17 mouse cellular contexts compared by ENCODE assay signal in genomic region chr6:93509857-93510256, GRCm38 (mm10).
A peak's percentile ranks its signal among the peaks of the same experiment; 100 is the strongest.
DNase-seq lines count a peak whose midpoint lies in the region; ATAC-seq and TF ChIP-seq lines count a peak whose summit lies in the region.
"Had no signal": no experiment of that assay in that cellular context is flagged by ENCODE, and none has a peak within 500 bp of the region (broad histone marks: within the 10 kb centered on the region; RNA-seq: fewer than 3 reads in every experiment).

No protein-coding gene starts in this region.

- no peak overlapping the region for H3K4me3 ChIP-seq in ES-E14 (ENCODE audit: insufficient read depth in 1 of 2, low read depth in 1 of 2, low read length in 2 of 2, poor library complexity in 1 of 2, severe bottlenecking in 1 of 2)
- H3K4me3 ChIP-seq: heart, embryonic 13.5 days; limb, embryonic 12.5 days; liver, embryonic 15.5 days; midbrain, embryonic 10.5 days had no signal

- H3K4me1 ChIP-seq in ES-E14 (ENCODE audit: control insufficient read depth in 2 of 2, insufficient read depth in 2 of 2, low read length in 2 of 2, poor library complexity in 1 of 2), result no peaks in the 10 kb centered on the region
- H3K4me1 ChIP-seq: limb, embryonic 12.5 days; liver, embryonic 15.5 days; midbrain, embryonic 10.5 days had no signal

- H3K36me3 ChIP-seq in ES-E14 (ENCODE audit: control insufficient read depth, insufficient read depth, low read length, poor library complexity, severe bottlenecking), result no peaks in the 10 kb centered on the region
- H3K36me3 ChIP-seq: heart, embryonic 13.5 days; limb, embryonic 12.5 days; liver, embryonic 15.5 days; midbrain, embryonic 10.5 days had no signal

- no peaks in the 10 kb centered on the region for H3K9me3 ChIP-seq in ES-E14 (ENCODE audit: control insufficient read depth, insufficient read depth, low read depth, low read length)
- H3K9me3 ChIP-seq: heart, embryonic 13.5 days; limb, embryonic 12.5 days; liver, embryonic 15.5 days; midbrain, embryonic 10.5 days had no signal

- ATAC-seq in megakaryocyte, adult 5-6 weeks (ENCODE audit: poor library complexity, severe bottlenecking), result no peak

- in situ Hi-C loops in ES-E14 (cut with MboI; ENCODE audit: low sequenced_read_pairs in 2 of 2, unreplicated experiment in 2 of 2), result loop anchor here in 1 of 2 experiments (25.0 kb wide), 1 partner anchor 723 kb away; no protein-coding TSS in a partner anchor

- intact Hi-C loops in heart, postnatal 10 days (cut with DNase I), result no loop called here

- DNase-seq in heart, postnatal 10 days, result peak; percentile 1 to 4
- DNase-seq in heart, postnatal 4 days, result no peak
- peak; percentile 13 for DNase-seq in lung, postnatal 10 days
- DNase-seq in lung, postnatal 4 days, result no peak
- DNase-seq in ES-E14 (ENCODE audit: low read depth, low spot score), result peak; percentile 2
- DNase-seq in embryo, embryonic 10 days (ENCODE audit: low spot score), result peak; percentile 19
- no peak for DNase-seq in frontal cortex, adult 2 months (ENCODE audit: extremely low spot score in 1 of 2, low spot score in 1 of 2)
- DNase-seq: adrenal gland, postnatal 25 days; cerebellum, postnatal 25 days; gastrocnemius, postnatal 25 days; kidney, postnatal 14 days; thymus, postnatal 25 days had no signal

- H3K9ac ChIP-seq in ES-E14 (ENCODE audit: insufficient read depth, low read depth, low read length, poor library complexity, severe bottlenecking), result no peak overlapping the region
- H3K9ac ChIP-seq: heart, embryonic 13.5 days; limb, embryonic 12.5 days; liver, embryonic 15.5 days had no signal

- H3K27ac ChIP-seq in ES-E14 (ENCODE audit: insufficient read depth, low read depth, low read length, poor library complexity, severe bottlenecking), result no peak overlapping the region
- H3K27ac ChIP-seq: heart, embryonic 13.5 days; limb, embryonic 12.5 days; liver, embryonic 15.5 days; midbrain, embryonic 10.5 days had no signal

TF ChIP-seq in ES-E14, 5 proteins besides CTCF, POLR2A, EP300 and RAD21:
- TF ChIP-seq HCFC1 (IDR thresholded peaks at IDR 0.05; ENCODE audit: borderline replicate concordance, insufficient read depth, low read length) (no peak), MAFK (IDR thresholded peaks at IDR 0.05; ENCODE audit: insufficient read depth, low read depth, low read length) (no peak), ZNF384 (IDR thresholded peaks at IDR 0.05; ENCODE audit: low read depth, low read length) (no peak), CHD2 (IDR thresholded peaks at IDR 0.05; ENCODE audit: low read depth, low read length) (no peak), ZC3H11A (IDR thresholded peaks at IDR 0.05; ENCODE audit: borderline replicate concordance, low read depth, low read length) (no peak)

Comparison
In these comparisons a context has a peak if more than half of its experiments do, and no peak if none do; other contexts are left out.
1. DNase-seq: peak in heart, postnatal 10 days (2 of 2), lung, postnatal 10 days (single experiment), ES-E14 (single experiment) and embryo, embryonic 10 days (single experiment); none in heart, postnatal 4 days (single experiment), lung, postnatal 4 days (0 of 2) and frontal cortex, adult 2 months (0 of 2).